Mouse (Mus musculus) neutrophil, adult 5-6 weeks (primary cell): Measurements from ENCODE around the gene Eef1akmt2. TPM values are rescaled to one million over a fixed set of nuclear protein-coding genes. Genes with fewer than 3 reads are reported as not detected.

Experiments used
- ATAC-seq: fragments of 151-379, 151-347 bp; 2 replicates; pipeline ENCODE4 v1.8.0; 2017; ENCODE audit warnings: mild to moderate bottlenecking, moderate TSS enrichment; ENCODE audit not compliant: insufficient number of reproducible peaks, poor library complexity, low FRiP score, severe bottlenecking; ENCODE audit errors: extremely low read depth
- total RNA-seq: library from RNA; stranded (forward); fragments of 200-1000 nt; gene quantifications from 2 replicates; pipeline ENCODE4 v1.2.3, GENCODE M21; 2017

Eef1akmt2 gene
- total RNA-seq, 1 experiment from 2014 or later = 35.0 TPM

DNA sequence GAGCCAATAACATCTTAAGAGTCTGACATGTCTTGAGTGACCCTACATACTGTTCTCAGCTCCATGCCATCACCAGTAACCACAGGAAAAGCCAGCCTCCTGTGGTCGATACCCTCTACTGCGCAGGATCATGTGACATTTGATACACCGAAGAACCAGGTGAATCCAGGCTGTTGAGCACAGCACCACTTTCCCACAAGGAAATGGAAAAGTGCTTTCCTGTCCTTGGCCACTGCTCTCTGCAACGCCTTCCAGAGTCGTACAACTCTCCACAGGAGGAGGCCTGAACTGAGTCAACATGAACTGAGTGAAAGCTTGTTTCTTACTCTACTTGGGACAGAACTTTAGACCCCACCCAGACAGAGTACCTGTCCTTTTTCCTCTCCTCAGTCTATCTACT is 51.0 kb downstream of the Eef1akmt2 start:
- no peak for ATAC-seq

DNA sequence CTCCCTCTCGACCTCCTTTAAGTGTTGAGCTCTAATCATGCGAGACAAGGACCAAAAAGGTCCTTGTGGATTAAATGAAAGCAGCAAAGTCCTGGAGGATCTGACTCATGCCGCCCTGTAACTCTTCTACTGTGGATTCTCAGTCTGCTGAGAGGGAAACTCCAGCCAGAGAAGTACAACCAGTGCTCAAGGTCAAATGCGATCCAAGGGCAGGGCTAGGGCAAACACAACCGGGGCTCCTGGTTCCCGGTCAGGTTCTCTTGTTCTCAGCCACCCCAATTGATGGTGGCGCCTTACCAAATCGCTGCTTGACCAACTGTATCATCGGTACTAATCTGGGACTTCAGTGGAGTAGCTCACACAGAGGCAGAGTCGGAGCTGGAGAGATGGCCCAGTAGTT is 51.6 kb downstream of the Eef1akmt2 start:
- no peak for ATAC-seq

DNA sequence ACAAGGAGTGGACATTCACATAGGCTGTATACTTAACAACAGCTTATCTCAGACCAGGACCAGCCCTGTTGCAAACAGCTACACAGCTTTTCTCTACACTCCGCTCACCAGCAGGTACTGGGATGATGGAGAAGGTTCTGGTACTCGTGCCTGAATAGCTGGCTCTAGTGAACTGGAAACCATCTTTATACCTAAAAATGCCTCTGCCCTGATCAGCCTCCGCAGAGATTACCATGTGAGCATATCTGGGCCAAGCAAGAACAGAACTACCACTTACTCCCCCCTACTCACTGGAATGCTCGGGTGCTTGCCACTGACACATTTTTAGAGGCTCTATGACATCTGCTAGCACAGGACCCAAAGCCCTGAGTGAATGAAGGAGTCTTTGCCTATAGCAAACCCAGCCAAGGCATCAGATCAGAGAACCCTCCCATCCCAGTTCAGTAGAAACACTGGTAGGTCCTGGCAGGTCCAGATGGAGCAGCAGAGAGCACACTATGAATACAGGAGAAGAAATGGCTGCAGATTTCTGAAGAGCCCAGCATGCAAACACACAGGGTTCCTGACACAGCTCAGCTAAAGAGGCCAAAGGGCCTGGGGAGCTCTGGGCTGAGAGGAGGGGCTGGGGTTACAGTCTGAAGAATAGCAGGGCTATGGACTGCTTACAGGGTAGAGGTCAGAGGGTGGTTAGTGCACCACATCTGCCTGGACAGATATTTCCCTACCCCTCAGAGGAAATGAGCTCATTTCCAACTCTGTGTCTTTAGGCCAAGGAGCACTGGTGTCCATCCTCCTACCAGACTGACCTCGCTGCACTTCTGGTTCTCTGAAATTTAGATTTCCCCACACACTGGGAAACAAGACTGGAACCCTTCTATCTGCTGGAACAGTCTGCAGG is 53.1 kb downstream of the Eef1akmt2 start:
- ATAC-seq = no peak

DNA sequence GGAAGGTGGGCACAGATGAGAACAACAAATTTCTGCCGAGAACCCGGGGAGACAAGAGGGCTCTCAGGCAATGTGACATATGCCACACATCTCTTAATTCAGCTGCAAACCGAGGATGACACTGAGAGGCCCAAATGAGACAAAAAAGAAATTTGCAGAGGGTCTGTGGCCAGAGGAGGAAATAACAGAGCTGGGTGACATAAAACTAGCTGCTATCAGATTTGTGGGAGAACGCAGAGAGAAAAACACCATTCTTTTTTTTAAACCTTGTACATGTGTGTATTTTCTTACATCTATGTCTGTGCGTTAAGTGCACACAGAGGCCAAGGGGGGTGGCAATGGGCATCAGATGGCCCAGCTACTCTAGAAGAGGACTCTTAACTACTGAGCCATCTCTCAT is 57.3 kb downstream of the Eef1akmt2 start:
- ATAC-seq = no peak

DNA sequence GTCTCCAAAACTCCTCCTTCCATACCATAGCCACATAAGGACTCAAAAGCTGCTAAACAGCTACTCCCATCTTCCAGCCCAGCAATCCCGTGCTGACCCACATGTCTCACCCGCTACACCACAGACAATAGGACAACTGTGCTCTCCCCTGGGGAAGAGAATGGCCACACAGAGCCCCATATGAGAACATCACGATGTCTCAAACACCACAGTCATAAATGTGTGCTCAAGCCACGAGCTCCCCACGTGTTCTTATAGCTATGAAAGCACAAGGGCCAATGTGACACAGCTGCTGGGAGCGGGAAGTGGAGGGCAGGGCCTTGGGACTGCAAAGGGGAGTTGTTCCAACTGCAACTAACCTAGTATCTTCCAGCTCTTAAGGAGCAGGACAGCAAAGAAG is 59.0 kb downstream of the Eef1akmt2 start:
- no peak for ATAC-seq

DNA sequence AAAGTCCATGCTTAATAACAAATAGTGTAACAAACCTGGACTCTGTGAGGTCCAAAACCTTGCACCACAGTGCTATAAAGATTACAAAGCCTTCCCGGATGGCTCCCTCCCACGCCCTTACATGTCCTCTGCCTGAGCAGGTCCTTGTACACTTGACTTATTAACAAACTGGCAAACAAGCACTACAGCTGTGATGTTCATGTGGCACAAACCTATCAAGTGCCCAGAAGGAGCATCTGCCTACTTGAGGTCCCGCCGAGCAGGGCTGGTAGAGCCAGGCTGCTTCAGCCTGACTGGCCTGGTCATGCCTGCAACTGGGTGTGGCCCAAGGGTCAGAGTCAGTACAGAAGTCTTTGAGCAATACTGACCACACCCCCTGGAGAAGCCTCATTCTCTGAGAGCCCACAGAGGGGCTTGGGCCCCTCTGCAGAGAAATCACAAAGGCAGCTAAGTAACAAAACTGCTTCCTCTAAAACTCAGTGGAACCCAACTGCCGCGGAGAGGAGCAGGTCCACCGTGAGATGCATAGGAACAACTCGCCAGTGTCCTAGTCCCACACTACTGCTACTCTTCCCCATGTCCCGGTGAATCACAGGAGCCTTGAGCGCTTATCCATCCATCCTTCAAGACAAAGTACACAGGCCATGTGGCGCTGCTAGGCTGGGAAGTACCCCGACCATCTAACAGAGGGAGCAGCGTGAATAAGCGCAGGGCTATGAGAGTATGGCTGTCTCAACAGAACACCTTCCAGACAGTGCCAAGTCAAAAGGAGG is 61.8 kb downstream of the Eef1akmt2 start:
- no peak for ATAC-seq

DNA sequence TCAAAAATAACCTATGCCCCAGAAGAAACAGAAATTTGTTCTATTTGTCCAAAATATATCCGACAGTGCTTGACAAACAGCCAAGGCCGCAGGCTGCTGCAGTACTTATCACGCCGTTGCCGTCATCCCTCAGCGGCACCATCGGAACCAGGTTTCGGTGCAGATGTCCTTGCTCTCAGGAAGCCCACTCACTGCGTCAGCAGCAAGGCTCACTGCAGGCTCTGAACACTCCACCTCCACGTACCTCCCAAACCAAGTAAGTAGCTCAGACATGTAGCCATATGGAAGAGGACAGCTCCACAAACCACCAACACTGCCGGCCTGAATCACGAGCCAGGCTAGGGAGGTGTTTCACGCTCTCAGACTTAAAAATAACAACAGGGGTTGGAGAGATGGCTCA is 63.6 kb downstream of the Eef1akmt2 start:
- no peak for ATAC-seq

DNA sequence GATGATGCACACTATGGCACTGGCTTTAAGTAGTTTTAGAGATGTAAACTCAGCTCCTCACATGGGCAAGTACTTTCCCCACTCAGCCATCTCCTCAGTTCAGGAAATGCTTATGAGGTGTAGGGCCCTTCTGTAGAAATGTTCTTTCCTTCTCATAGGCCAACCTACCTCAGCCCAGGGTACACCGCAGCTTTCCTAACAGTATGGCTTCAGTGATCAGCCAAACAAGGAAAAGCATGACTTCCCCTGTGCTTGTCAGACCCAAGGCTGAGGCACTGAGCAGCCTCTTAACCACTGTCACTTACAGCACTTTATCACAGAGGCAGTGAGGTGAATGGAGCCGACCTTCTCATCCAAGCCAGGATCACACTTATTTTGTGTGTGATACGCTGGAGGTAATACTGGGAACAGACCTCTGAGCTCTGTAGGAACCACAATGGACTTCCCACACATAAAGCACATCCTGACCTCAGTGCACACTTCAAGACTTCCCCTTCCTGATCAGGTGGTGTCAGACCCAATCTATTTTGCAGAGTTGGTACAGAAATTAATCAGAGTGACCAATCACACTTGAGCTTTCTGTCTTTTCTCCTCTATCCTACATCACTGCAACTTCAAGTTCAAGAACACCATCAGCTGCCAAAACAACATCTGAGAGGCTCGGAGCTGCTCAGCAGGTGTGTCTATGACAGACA is 64.8 kb downstream of the Eef1akmt2 start:
- ATAC-seq = peak; percentile 21; the same call in 1 of the 2 replicates

DNA sequence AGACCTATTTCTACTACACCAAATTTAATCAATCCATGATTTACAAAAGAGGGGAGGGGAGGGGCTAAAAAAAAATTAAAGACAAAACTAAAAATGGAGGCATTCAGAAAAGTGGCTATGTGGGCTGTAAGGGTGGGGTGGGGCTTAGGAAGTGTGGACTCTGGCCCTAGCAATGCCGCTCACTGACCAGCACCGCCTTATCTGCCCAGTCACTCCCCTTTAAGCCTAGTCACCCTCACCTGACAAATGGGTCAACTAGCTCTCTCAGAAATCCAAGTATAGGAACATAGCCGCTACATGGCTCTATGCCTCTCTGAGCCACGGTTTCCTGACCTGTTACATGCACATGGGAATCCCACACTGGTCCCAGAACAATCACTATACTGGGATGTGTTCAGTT is 65.5 kb downstream of the Eef1akmt2 start:
- no peak for ATAC-seq

DNA sequence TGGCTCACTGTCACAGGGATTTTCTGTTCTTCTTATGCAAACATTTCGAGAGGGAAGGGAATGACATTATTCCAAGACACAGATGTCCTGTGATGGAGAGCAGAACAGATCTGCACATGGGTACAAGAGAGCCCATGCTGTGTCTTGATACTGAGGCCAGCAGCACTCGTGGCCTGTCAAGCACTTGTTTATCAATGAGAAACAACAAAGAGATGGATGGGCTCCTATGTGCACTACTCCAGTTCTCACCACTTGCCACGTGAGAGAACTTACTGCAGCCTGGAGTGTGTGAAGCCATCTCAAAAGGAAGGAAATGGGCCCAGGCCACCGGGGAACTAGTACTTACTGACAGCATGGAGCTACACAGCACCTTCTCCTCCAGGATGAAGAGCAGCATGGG is 66.0 kb downstream of the Eef1akmt2 start:
- ATAC-seq = no peak

DNA sequence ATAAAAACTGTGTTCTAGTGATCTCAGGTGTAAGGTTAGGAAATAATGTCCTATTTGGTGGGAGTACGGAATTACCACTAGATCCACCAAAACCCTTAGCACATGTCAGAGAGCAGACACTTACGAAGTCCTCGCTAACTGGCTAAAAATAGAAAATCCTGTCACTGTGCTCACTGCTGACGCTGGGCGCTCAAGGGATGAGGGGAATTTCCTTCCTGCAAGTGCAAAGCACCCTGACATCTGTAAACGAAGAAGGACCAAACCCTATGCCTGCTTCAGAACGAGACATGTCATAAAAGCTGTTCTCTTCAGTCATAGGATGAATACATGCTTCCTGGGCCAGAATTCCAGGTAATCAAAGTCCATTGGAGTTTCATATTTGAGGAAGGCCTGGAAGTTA is 66.5 kb downstream of the Eef1akmt2 start:
- no peak for ATAC-seq

DNA sequence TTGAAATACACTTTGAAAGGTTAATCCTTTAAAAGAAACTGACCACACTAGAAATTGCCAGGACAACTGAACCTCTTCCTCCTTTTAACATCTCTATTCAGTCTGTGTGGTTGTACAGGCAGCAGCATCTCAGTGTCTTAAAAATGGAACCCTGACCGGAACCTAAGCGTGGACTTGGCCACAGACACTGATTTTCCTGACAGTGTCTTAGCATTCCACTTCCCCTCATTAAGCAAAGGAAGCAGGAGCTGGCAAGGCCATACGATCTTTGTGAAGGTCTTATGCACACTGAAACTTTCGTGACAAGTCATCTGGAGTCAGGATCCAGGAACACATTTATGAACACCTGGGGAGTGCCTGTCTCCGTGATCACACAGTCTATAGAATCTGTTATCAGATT is 68.4 kb downstream of the Eef1akmt2 start:
- ATAC-seq = no peak

DNA sequence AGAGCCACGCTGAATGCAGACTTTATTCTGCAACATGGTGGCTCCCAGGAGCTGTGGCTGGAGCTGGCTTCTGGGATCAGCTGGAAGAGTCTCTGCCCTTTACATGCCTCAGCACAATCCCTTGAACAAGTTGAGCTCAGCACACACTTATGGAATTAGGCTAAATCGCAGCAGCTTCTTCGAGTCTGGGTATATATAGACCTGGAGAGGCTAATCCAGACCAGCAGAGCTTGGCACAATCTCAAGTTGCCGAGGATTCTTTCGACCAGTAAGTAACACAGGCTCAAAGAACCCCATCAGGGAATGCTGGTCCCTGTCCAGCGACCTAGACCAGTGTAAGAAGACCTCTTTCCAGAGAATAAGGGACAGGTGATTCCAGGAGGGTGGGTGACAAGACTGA is 70.6 kb downstream of the Eef1akmt2 start:
- no peak for ATAC-seq

DNA sequence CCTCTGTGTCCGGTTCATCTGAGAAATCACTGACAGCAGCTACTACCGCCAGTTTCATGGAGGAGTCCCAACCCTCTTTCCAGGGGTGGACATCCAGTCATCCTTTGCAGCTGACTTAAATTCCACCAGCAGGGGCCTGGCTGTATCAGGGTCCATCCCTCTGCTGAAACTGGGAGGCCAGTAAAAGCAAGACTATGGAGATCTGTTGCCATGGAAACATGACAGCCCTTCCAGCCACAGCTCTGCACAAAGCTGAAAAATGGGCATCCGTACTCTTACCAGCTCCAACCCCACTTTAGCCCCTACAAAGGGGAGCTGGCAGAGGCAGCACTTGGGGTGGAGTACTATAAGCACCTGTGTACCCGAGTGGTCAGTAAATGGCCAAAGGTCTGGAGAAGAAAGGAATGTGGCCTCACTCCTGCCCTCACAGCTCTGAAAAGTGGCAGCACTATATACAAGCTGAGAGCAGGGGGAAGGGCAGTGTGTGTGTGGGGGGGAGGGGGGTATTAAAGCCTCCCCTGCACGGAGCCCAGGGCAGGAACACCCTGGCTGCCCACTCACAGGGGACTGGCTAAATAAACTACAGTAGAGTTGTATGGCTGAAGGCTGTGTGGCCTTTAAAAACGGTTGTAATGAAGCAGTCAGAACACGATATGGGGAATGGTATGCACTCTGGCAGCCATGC is 71.2 kb downstream of the Eef1akmt2 start:
- ATAC-seq = no peak

DNA sequence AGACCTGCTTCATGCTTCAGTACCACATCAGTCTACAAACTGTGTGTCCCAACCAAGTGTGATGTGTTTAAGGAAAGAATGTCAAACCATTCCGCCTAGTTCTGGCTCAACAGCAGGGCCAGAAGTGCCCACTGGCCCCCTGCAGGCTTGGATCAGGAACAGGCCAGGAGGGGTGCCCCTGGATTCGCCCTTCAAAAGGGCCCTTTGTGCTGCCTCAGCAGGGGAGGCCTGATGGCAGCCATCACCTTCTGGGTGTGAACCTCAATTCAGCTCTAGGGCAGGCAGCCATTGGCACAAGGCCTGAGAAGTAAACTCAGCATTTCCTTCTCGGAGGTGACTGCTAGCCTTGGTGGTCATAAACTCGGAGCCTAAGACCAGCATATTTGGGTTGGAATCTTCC is 71.9 kb downstream of the Eef1akmt2 start:
- no peak for ATAC-seq

DNA sequence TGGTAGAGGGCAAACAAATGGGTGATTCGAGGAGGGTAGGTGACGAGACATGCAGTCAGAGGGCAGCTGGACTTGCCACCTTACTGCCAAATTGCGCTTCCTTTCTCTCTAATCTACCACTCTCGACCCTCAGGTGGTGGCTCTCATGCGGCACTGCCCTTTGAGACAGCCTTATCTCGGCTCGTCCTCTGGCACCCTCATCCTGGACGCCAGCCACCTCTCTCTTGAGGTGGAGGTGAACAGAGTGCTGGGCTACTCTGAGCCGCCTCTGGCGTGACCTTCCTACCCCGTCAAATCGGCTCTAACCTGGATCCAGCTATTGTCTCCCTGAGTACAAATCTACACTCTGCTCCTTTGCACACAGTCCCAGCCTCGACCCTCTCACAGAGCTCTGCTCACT is 73.8 kb downstream of the Eef1akmt2 start:
- no peak for ATAC-seq

DNA sequence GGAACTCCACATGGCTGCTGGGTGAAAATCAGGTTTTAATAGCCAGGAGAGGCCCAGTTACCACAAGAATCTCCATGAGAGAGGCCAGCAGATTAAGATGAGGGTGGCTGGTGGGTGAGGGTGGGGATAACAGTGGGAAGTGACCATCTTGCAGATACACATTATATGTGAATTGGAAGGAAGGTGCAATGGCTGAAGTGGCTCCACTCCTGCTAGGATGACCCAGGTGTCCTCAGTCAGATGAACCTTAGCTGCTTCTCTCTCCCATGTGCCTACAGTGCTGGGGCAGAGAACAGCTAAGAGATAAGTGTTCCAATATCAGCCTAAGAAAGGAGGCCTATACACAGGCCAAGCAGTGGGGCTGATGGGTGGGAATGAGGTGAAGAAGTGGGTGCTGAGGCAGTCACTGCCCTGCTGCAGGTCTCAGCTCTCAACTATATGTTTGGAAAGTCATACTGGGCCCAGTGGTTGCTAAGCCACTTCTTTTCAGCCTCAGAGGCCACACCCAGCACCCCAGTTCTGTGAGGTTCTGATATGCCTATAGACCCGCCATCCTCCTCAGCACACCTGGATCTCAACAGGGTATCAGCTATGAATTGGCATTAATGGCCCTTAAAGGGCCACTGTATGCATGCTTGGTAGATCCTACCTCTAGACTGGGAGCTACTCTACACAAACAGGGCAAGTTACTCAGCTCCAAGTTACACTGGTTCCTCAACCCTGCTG is 74.6 kb downstream of the Eef1akmt2 start:
- no peak for ATAC-seq
